Mouse (Mus musculus): ENCODE data around the gene Apol9a. TPM values are rescaled to one million over a fixed set of nuclear protein-coding genes. Genes with fewer than 3 reads are reported as not detected.

Apol9a gene
- polyA plus RNA-seq (2012; rRNA removed): 5.0 and 5.8 TPM in 2 replicates

GRCm38 (mm10) chr15:77411035-77411434 lies at the start of gene Apol9a:
Apol9a (minus strand) TSS chr15:77411135.

GRCm38 (mm10) chr15:77447392-77447791 lies 36.5 kb upstream of the Apol9a start, which contains the start of gene Apol7b:
Apol7b (minus strand) TSS chr15:77447492.

GRCm38 (mm10) chr15:77399027-77399426 lies 11.9 kb downstream of the Apol9a start, which contains the start of gene Apol7a:
Apol7a (minus strand) TSS chr15:77399110.

Other genes starting within 250 kb of the Apol9a start
- 50.7 and 51.9 TPM in 2 replicates for gene Rbfox2, start 104.1 kb downstream of the Apol9a start, polyA plus RNA-seq (2012; rRNA removed)
- gene Apol7a, start 12.0 kb downstream of the Apol9a start, polyA plus RNA-seq (2012; rRNA removed): 4.1 and 9.1 TPM in 2 replicates
- 0.14 TPM in 1 of 2 replicates, not detected in the other for gene Apol7b, start 36.4 kb upstream of the Apol9a start, polyA plus RNA-seq (2012; rRNA removed)
- 10.6 and 16.7 TPM in 2 replicates for gene Apol10a, start 65.9 kb upstream of the Apol9a start, polyA plus RNA-seq (2012; rRNA removed)
- not detected in 2 replicates for gene Apol11a, start 97.1 kb upstream of the Apol9a start, polyA plus RNA-seq (2012; rRNA removed)
- gene Apol7c, start 122.2 kb upstream of the Apol9a start, polyA plus RNA-seq (2012; rRNA removed): 4.8 and 9.0 TPM in 2 replicates
- not detected in 2 replicates for gene 1700025B11Rik, start 150.8 kb upstream of the Apol9a start, polyA plus RNA-seq (2012; rRNA removed)
- gene Apol10b, start 185.0 kb upstream of the Apol9a start, polyA plus RNA-seq (2012; rRNA removed): 0.12 and 0.19 TPM in 2 replicates
- gene Gm36245, start 188.1 kb upstream of the Apol9a start, polyA plus RNA-seq (2012; rRNA removed): not detected in 2 replicates
- gene Apol11b, start 232.2 kb upstream of the Apol9a start, polyA plus RNA-seq (2012; rRNA removed): 0.10 TPM in 1 of 2 replicates, not detected in the other

Data from colon, adult 2 months (tissue).